Mouse (Mus musculus) hindbrain, postnatal 0 days (tissue): ENCODE measurements at regions not wholly inside any gene's neighbourhood (a gene's known extent, or its start where the extent isn't known, plus 50 kb on each side); places are given as distances from the start of the nearest gene placed in this dataset.
"Not testable (repeated sequence)": the region's sequence is repeated elsewhere in the genome, so short reads cannot be mapped to it uniquely, and the experiment has no call there.

Source experiments
- ATAC-seq: fragments of 200-750 bp; cut with Nextera tagmentation; 2 replicates; pipeline ENCODE4 v1.8.0; 2017; ENCODE audit warnings: mild to moderate bottlenecking, moderate TSS enrichment, moderate library complexity
- DNase-seq: peaks from one replicate; pipeline ENCODE4 v3.0.0-alpha.2; 2015; ENCODE audit warnings: low spot score
- H3K27ac ChIP-seq: fragments of 300-500 bp; sonication (generic); 2 replicates; pipeline ENCODE4 v1.5.1; 2014; ENCODE audit warnings: mild to moderate bottlenecking
- H3K27me3 ChIP-seq: fragments of 300-500 bp; sonication (generic); 2 replicates; pipeline ENCODE4 v1.6.1; 2014; ENCODE audit warnings: low read length, mixed read lengths; ENCODE audit not compliant: insufficient read depth
- H3K36me3 ChIP-seq: fragments of 300-500 bp; sonication (generic); 2 replicates; pipeline ENCODE4 v1.6.1; 2014; ENCODE audit warnings: low read length, mixed read lengths; ENCODE audit not compliant: insufficient read depth
- H3K4me1 ChIP-seq: fragments of 300-500 bp; sonication (generic); 2 replicates; pipeline ENCODE4 v1.6.1; 2014; ENCODE audit warnings: antibody characterized with exemption, low read length, mixed read lengths; ENCODE audit not compliant: insufficient read depth
- H3K4me2 ChIP-seq: fragments of 300-500 bp; sonication (generic); 2 replicates; pipeline ENCODE4 v1.6.1; 2014; ENCODE audit warnings: low read depth, mild to moderate bottlenecking, low read length, moderate library complexity, mixed read lengths
- H3K4me3 ChIP-seq: fragments of 300-500 bp; sonication (generic); 2 replicates; pipeline ENCODE4 v1.5.1; 2014; ENCODE audit warnings: low read length
- H3K9ac ChIP-seq: fragments of 300-500 bp; sonication (generic); replicated peaks from 2 replicates; pipeline ENCODE4 v1.6.1; 2014; ENCODE audit warnings: mild to moderate bottlenecking, low read length, moderate library complexity, mixed read lengths
- H3K9me3 ChIP-seq: fragments of 300-500 bp; sonication (generic); 2 replicates; pipeline ENCODE4 v1.6.1; 2016; ENCODE audit warnings: low read length, mixed read lengths
- CTCF ChIP-seq: IDR thresholded peaks from 2 replicates; pipeline ENCODE4 v1.5.1; 2016; ENCODE audit warnings: antibody characterized with exemption, control low read depth, low read depth
- WGBS: fragments of 180-500 bp; shearing (Covaris S2); extraction: QIAGEN DNeasy Blood & Tissue Kit; methylation state at CpG from one replicate; pipeline ENCODE4 v1.1.7; 2014; 5-methylcytosine and 5-hydroxymethylcytosine counted together

GRCm38 (mm10) chr16:68209684-68210083 is 589.0 kb upstream of the Cadm2 start:
- WGBS: 90% methylated on average over 6 of the region's 6 CpGs
- H3K4me3 ChIP-seq, H3K36me3 ChIP-seq, H3K4me1 ChIP-seq, H3K9ac ChIP-seq, H3K27me3 ChIP-seq, H3K9me3 ChIP-seq, H3K27ac ChIP-seq, ATAC-seq, DNase-seq, H3K4me2 ChIP-seq: not testable (repeated sequence)

- H3K36me3 ChIP-seq, H3K27me3 ChIP-seq, H3K9me3 ChIP-seq, H3K4me1 ChIP-seq, DNase-seq, H3K4me2 ChIP-seq, H3K4me3 ChIP-seq, H3K27ac ChIP-seq, ATAC-seq, H3K9ac ChIP-seq: not testable (repeated sequence)
- WGBS: 95% methylated on average over 4 of the region's 4 CpGs
Measured at GRCm38 (mm10) chr16:68204908-68205307, 584.2 kb upstream of the Cadm2 start.

- Histone ChIP-seq H3K9me3 (no peaks in the 10 kb centered on the region), H3K27ac (no peak overlapping the region), H3K36me3 (no peaks in the 10 kb centered on the region), H3K4me3 (no peak overlapping the region), H3K9ac (no peak overlapping the region), H3K4me1 (no peaks in the 10 kb centered on the region), H3K27me3 (no peaks in the 10 kb centered on the region), H3K4me2 (no peak overlapping the region)
- DNase-seq (peak; percentile 3), ATAC-seq (no peak)
- WGBS: 51% methylated on average over 9 of the region's 9 CpGs
- TF ChIP-seq CTCF: 0 out of 2 replicates have a peak, but pooled peaks have one; percentile 9
Measured at GRCm38 (mm10) chr16:68164645-68165044, 543.9 kb upstream of the Cadm2 start.

GRCm38 (mm10) chr16:68153541-68153940 is 532.8 kb upstream of the Cadm2 start:
- no peaks in the 10 kb centered on the region for H3K4me1 ChIP-seq
- ATAC-seq: no peak
- H3K27me3 ChIP-seq: no peaks in the 10 kb centered on the region
- no peak overlapping the region for H3K9ac ChIP-seq
- no peak overlapping the region for H3K27ac ChIP-seq
- H3K36me3 ChIP-seq: no peaks in the 10 kb centered on the region
- no peaks in the 10 kb centered on the region for H3K9me3 ChIP-seq
- no peak for DNase-seq
- TF ChIP-seq CTCF: no peak
- WGBS: 76% methylated on average over 1 of the region's 1 CpGs
- no peak overlapping the region for H3K4me2 ChIP-seq
- H3K4me3 ChIP-seq: no peak overlapping the region
